Mouse (Mus musculus): ENCODE results near the gene Nrxn3.

Gene Nrxn3

DNA sequence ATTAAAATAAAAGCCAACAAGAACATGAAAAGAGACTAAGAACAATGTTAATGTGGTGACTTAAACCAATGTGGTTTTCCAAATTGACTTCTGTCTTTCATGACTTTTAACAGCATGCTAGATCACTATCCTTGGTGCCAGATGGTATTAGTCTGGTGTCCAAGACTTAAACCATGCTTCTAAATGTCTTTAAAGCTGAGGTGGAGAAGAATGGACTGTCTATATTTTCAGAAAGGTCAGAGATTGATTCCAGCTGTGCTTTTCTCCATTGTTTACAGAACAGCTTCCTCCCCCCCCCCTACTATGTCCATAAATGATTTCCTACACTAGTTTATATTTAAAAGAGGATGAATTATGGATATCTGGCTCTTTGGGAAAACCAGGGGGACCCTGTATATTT lies 1473.5 kb downstream of the Nrxn3 start:
- no peak for DNase-seq

- no peak for DNase-seq
Observed at GRCm38 (mm10) chr12:90197994-90198393, 1475.3 kb downstream of the Nrxn3 start.

- DNase-seq, result no peak
Observed at GRCm38 (mm10) chr12:90202501-90202900, 1479.8 kb downstream of the Nrxn3 start.

- DNase-seq, result no peak
Observed at GRCm38 (mm10) chr12:90211410-90211809, 1488.7 kb downstream of the Nrxn3 start.

GRCm38 (mm10) chr12:90217060-90217459 lies 1494.4 kb downstream of the Nrxn3 start:
- DNase-seq, result no peak

- no peak for DNase-seq
Observed at GRCm38 (mm10) chr12:90229062-90229461, 1506.4 kb downstream of the Nrxn3 start.

GRCm38 (mm10) chr12:90236093-90236492 lies 1513.4 kb downstream of the Nrxn3 start:
- no peak for DNase-seq

DNA sequence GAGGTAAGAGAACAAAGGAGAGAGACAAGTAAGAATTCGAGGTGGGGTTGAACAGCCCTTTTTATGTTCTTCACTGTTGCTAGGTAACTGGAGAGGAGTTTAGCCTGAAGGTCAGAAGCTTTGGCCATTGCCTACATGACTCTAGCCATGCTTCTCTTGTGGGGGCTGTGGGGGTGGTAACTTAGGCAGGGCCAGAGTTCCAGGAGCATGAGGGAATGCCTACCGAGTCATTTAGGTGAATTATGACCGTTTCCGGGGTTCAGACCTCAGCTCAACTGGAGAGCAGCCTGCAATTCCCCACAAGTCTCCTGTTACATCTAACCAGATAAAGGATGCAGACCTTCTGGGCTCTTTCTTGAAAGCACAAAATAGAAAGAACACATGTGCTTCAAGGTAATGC lies 1537.6 kb downstream of the Nrxn3 start:
- no peak for DNase-seq

GRCm38 (mm10) chr12:90268111-90268510 lies 1545.4 kb downstream of the Nrxn3 start:
- no peak for DNase-seq

DNA sequence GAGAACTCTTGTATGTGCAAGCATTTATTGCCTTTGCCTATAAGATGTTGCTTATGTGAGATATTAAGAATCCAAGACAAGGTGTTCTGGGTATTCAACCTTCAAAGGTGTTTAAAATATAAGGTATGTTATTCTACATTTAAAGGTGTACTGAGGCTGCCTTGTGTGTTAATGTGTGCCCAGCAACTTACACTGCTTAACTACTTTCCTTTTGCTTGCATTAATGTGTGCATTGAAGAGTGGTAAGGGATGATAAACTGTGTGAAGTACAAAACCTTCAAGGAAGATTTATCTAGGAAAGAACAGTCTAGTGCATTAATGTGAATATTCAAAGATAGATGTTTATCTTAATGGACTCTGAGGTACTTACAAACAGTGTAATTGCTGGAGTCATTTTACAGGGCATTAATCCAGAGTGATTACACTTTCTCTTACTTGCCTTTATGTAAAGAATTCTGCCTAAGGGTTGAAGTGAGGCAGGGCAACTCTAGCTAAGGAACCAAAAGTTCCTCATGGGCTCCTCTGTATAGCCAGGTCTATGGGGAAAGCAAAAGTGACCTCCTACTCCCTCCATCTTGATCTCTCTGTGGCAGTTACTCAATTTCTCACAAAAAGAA lies 1548.2 kb downstream of the Nrxn3 start:
- DNase-seq, result no peak

- no peak for DNase-seq
Observed at GRCm38 (mm10) chr12:90274621-90275236, 1552.1 kb downstream of the Nrxn3 start.

- DNase-seq, result no peak
Observed at GRCm38 (mm10) chr12:90281236-90281635, 1558.6 kb downstream of the Nrxn3 start.

- no peak for DNase-seq
Observed at GRCm38 (mm10) chr12:90283022-90283421, 1560.3 kb downstream of the Nrxn3 start.

GRCm38 (mm10) chr12:90302671-90303070 lies 1580.0 kb downstream of the Nrxn3 start:
- peak; percentile 3 for DNase-seq

- no peak for DNase-seq
Observed at GRCm38 (mm10) chr12:90331806-90332205, 1609.1 kb downstream of the Nrxn3 start.

GRCm38 (mm10) chr12:90332459-90332858 lies 1609.8 kb downstream of the Nrxn3 start:
- DNase-seq, result no peak

DNA sequence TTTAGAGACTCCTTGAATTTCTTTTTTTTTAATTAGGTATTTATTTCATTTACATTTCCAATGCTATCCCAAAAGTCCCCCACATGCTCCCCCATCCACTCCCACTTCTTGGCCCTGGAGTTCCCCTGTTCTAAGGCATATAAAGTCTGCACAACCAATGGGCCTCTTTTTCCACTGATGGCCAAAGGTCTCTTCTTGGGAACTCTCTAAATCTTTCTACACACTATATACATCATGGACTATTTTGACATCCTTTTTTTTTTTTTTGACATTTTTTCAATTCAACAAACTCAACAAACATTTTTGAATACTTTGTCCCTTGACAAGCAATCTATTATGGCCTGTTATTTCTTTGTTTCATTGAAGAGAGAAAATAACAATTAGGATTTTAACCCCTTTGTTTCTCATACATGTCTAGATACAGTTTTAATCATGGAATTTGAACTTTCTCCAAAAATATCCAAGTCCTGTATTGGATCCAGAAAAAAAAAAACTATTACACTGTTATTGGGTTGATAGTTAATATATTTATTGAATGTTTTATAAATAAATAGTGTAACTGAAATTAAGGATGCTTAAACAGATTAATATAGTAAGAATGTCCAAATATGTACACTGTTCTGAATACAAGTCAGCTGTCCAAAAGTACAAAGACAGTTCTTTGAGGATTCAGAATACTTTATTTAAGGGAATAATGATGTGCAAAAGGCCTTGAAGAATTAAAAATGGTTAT lies 1615.0 kb downstream of the Nrxn3 start:
- no peak for DNase-seq

GRCm38 (mm10) chr12:90338229-90338557 lies 1615.5 kb downstream of the Nrxn3 start:
- no peak for DNase-seq
